Mouse (Mus musculus): ENCODE data around the gene Ufsp2. TPM values are rescaled to one million over a fixed set of nuclear protein-coding genes. Genes with fewer than 3 reads are reported as not detected.

Gene Ufsp2
- total RNA-seq, 2 experiments from 2014 or later = 39.0 to 41.3 TPM

DNA sequence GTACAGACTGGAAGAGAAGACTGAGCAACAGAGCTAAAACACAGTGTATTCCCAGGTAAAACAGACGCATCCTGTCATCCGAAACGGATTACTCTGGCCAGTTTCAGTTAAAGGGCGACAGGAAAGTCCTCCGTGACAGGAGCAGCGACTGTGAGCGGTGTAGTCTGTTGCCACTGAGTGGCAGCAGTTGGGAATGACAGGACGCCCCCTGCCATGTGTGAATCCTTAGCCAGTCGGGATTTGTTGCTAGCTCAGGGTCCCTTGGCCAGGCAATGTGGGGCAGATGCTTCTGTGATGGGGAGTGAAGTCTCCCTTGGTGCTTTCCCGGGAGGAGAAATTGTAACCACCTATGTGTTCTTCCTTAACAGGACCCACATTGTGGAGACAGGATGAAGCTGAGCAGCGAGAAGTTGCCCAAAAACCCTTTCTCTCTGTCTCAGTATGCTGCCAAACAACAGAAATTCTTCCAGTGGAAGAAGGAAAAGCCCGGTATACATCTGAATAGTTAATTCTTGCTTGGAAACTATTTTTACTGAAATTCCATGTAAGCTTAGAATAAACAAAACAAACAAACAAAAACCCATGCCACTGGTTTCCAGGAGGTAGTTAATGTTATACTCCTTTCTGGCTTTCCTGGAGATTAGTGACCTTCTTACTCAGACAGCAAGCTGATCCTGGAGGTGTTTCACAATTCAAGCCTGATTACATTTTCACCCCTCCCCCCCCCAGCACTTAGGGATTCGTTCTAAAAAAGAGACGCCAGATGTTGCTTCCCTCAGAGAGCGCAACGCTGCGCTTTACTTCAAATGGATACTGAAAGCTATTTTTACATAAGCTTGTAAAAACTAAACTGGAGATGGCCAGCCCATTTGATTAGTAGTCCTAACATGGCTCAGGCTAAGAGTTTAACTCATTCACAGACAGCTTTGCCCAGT, 35.7 kb downstream of the Ufsp2 start:
- no peak for DNase-seq

- DNase-seq = no peak
Measured at GRCm38 (mm10) chr8:46022203-46022602, 46.9 kb downstream of the Ufsp2 start.

GRCm38 (mm10) chr8:46022758-46023157, 47.4 kb downstream of the Ufsp2 start:
- DNase-seq = no peak

DNA sequence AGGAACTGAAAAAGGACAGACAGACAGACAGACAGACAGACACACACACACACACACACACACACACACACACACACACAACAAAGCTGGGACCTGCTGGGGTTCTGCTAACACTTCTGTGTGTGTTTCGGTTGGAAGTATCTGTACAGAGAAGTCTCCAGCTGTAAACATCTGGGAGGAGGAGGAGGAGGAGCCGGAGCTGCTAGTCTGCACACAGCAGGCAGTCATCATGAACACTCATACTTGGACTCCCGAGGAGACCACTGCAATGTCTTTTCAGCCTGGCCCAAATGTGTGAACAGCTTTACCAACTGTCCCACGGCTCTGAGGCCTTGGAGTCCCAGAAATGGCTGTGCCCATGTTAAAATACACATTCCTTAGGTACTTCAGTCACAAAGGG, 49.1 kb downstream of the Ufsp2 start:
- DNase-seq = no peak

DNA sequence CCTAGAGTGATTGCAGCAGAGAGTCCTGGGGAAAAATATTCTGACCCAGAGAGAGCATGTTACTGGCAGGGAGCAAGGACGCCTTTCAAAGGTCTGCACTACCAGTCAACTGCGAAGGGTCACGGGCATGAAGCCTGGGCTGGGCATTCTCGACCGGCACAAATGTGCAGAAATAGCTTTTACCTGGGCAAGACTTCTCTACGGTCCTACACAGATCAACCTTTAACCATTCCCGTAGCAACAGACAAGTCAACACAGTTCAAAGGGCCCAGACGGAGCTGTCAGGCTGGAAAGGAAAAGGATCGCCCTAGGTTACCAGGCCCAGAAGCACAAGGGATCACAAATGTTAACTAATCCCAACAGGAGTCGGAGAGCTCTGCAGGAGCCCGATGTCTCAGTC, 60.9 kb downstream of the Ufsp2 start:
- DNase-seq = no peak

DNA sequence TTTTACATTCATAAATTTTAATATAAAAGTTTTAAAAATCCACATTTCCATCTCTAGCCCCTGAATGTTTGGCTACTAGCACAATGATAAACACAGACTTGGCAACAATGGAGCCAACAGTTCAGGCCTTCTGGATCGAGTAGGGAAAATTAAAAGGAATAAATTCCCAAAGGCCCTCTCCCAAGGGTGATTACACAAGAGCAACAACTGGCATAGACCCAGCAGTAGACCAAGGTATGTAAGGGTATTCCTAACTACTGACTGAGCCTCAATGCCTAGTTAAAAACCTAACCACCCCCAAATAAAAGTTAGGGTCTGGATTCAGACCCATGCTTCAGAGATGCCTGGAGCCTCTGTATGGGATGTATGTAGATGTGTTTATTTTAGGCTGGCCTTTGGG, 64.3 kb downstream of the Ufsp2 start:
- no peak for DNase-seq

- DNase-seq = no peak
Measured at GRCm38 (mm10) chr8:46040260-46040659, 64.9 kb downstream of the Ufsp2 start.

Other genes starting within 250 kb of the Ufsp2 start
- 100 to 1,000 TPM; 619 to 821 TPM for gene Pdlim3, start 90.1 kb upstream of the Ufsp2 start, total RNA-seq (2021)
- not detected for gene Ccdc110, start 40.9 kb upstream of the Ufsp2 start, total RNA-seq (2021)
- under 1 TPM; 0.16 to 0.61 TPM for gene 1700029J07Rik, start 276 bp upstream of the Ufsp2 start, total RNA-seq (2021)
- 1 to 10 TPM; 1.6 to 1.7 TPM for gene Lrp2bp, start 23.8 kb downstream of the Ufsp2 start, total RNA-seq (2021)
- 1 to 10 TPM; 2.2 to 3.2 TPM for gene Ankrd37, start 30.2 kb downstream of the Ufsp2 start, total RNA-seq (2021)
- gene Cfap97, start 176.2 kb downstream of the Ufsp2 start, total RNA-seq (2021) = 10 to 100 TPM; 11.1 to 11.3 TPM
- gene Snx25, start 176.6 kb downstream of the Ufsp2 start, total RNA-seq (2021) = 1 to 10 TPM; 4.7 to 5.5 TPM
- gene Slc25a4, start 235.8 kb downstream of the Ufsp2 start, total RNA-seq (2021) = 1,000 to 10,000 TPM; 2,973 to 3,130 TPM